Mouse (Mus musculus) kidney, adult 9 months (tissue): ENCODE data around the gene Tenm4.

Source experiments
- DNase-seq: peaks from one replicate; pipeline ENCODE4 v3.0.0; 2022

Gene Tenm4

GRCm38 (mm10) chr7:96788135-96788534, 617.1 kb downstream of the Tenm4 start:
- no peak for DNase-seq

GRCm38 (mm10) chr7:96790326-96790725, 619.3 kb downstream of the Tenm4 start:
- DNase-seq: no peak

GRCm38 (mm10) chr7:96792456-96793229, 621.6 kb downstream of the Tenm4 start:
- DNase-seq: no peak

GRCm38 (mm10) chr7:96796033-96796741, 625.1 kb downstream of the Tenm4 start:
- DNase-seq: peak; percentile 92

GRCm38 (mm10) chr7:96796788-96797485, 625.9 kb downstream of the Tenm4 start:
- DNase-seq: peak; percentile 73

- DNase-seq: no peak
Observed at GRCm38 (mm10) chr7:96797716-96798332, 626.8 kb downstream of the Tenm4 start.

GRCm38 (mm10) chr7:96799816-96800215, 628.8 kb downstream of the Tenm4 start:
- DNase-seq: no peak

GRCm38 (mm10) chr7:96801368-96801767, 630.3 kb downstream of the Tenm4 start:
- DNase-seq: peak; percentile 21

- DNase-seq: no peak
Observed at GRCm38 (mm10) chr7:96802216-96802615, 631.2 kb downstream of the Tenm4 start.

GRCm38 (mm10) chr7:96806561-96806960, 635.5 kb downstream of the Tenm4 start:
- no peak for DNase-seq

- DNase-seq: no peak
Observed at GRCm38 (mm10) chr7:96807281-96808058, 636.4 kb downstream of the Tenm4 start.

GRCm38 (mm10) chr7:96808059-96808646, 637.1 kb downstream of the Tenm4 start:
- DNase-seq: no peak

GRCm38 (mm10) chr7:96811691-96812090, 640.6 kb downstream of the Tenm4 start:
- no peak for DNase-seq

GRCm38 (mm10) chr7:96813036-96813435, 642.0 kb downstream of the Tenm4 start:
- DNase-seq: peak; percentile 27

GRCm38 (mm10) chr7:96813497-96814400, 642.7 kb downstream of the Tenm4 start:
- DNase-seq: peak; percentile 46

GRCm38 (mm10) chr7:96814581-96814980, 643.5 kb downstream of the Tenm4 start:
- DNase-seq: no peak

GRCm38 (mm10) chr7:96817030-96817674, 646.1 kb downstream of the Tenm4 start:
- peak; percentile 7 for DNase-seq

GRCm38 (mm10) chr7:96818236-96818916, 647.3 kb downstream of the Tenm4 start:
- DNase-seq: no peak

GRCm38 (mm10) chr7:96819538-96819937, 648.5 kb downstream of the Tenm4 start:
- no peak for DNase-seq

GRCm38 (mm10) chr7:96820343-96820742, 649.3 kb downstream of the Tenm4 start:
- DNase-seq: no peak
